Mouse (Mus musculus): ENCODE measurements around the gene D630045J12Rik. TPM values are rescaled to one million over a fixed set of nuclear protein-coding genes. Genes with fewer than 3 reads are reported as not detected.

Gene D630045J12Rik
- polyA plus RNA-seq, 1 experiment from 2014 or later: 6.2 TPM

DNA sequence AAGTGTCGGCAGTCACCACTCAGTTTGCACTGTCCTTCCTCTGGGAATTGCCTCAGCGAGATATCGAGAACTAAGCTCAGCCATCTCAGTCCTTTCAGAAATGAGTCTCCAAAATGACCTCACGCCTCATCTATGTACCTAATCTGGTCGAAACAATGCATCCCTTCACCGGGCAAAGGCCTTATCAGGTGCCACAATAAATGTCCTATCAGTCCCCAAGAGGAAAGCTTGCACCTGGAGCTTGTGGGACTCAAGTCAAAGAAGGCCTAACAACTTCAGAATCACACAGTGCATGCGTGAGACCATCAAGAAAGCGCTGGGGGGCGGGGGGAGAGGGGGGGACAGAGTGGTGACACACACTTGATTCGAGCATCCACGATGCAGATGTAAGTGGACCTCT lies 101.5 kb downstream of the D630045J12Rik start:
- 55% methylated on average over 11 of the region's 11 CpGs for WGBS
- Histone ChIP-seq H3K4me3 (ENCODE audit: low read depth, low read length) (no peak overlapping the region), H3K27ac (ENCODE audit: low read depth) (no peak overlapping the region), H3K9ac (no peak overlapping the region), H3K4me2 (no peak overlapping the region), H3K9me3 (ENCODE audit: low read depth, low read length) (no peaks in the 10 kb centered on the region), H3K4me1 (ENCODE audit: insufficient read depth) (no peaks in the 10 kb centered on the region), H3K36me3 (ENCODE audit: insufficient read depth) (0 out of 2 replicates have a peak, but pooled peaks cover 18% of the 10 kb centered on the region), H3K27me3 (ENCODE audit: insufficient read depth, low read length) (no peaks in the 10 kb centered on the region)
- TF ChIP-seq CTCF (IDR thresholded peaks at IDR 0.05; ENCODE audit: low read depth): no peak
- DNase-seq (no peak), ATAC-seq (ENCODE audit: insufficient read depth) (0 out of 2 replicates have a peak, but pooled peaks have one; percentile 12)

DNA sequence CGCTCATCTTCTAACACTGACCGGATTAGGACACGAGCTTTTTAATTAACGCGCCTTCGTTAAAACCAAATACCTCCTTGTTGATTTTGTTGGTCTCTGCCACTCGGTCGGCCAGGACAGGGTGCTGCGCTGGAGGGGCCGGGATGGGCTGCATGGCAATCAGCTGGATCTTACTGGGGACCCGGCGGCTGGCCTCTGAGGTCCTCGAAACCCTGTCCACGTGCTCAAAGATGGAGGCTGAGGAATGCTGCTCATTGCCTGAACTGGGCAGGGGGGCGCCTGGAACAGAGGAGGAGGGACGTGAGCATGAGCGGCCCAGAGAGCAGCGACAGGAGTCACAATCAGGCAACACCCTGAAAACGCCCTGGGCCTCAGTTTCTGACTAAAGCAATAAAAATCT lies 104.3 kb downstream of the D630045J12Rik start:
- no peaks in the 10 kb centered on the region for H3K9me3 ChIP-seq (ENCODE audit: low read depth, low read length)
- H3K4me1 ChIP-seq (ENCODE audit: insufficient read depth): no peaks in the 10 kb centered on the region
- no peak overlapping the region for H3K9ac ChIP-seq
- no peak for ATAC-seq (ENCODE audit: insufficient read depth)
- H3K27ac ChIP-seq (ENCODE audit: low read depth): no peak overlapping the region
- 86% methylated on average over 19 of the region's 19 CpGs for WGBS
- H3K4me3 ChIP-seq (ENCODE audit: low read depth, low read length): no peak overlapping the region
- no peaks in the 10 kb centered on the region for H3K27me3 ChIP-seq (ENCODE audit: insufficient read depth, low read length)
- H3K4me2 ChIP-seq: no peak overlapping the region
- DNase-seq: no peak
- TF ChIP-seq CTCF (IDR thresholded peaks at IDR 0.05; ENCODE audit: low read depth): no peak
- H3K36me3 ChIP-seq (ENCODE audit: insufficient read depth): peaks cover 24% of the 10 kb centered on the region; the same call in 1 of the 2 replicates

DNA sequence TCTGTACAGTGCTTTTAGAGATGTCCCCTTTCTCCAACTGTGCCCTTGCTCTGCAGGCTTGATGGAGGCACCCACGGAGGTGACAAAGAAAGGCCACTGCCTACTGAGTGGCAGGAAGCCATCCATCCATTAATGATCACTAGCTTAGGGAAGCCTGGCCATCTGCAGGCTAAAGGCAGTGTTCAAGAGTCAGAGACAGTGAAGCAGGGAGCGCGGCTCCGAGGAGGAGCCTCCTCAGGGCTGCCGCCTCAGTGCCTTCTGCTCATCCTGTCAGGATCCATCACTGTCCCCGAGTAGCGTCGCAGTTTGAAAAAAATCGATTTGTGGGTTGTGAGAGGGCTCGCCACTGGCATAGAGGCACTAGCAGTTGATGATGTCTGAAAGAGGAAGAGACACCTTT lies 105.2 kb downstream of the D630045J12Rik start:
- WGBS: 87% methylated on average over 10 of the region's 10 CpGs
- H3K36me3 ChIP-seq (ENCODE audit: insufficient read depth): peaks cover 21% of the 10 kb centered on the region; the same call in 1 of the 2 replicates
- DNase-seq (no peak), ATAC-seq (ENCODE audit: insufficient read depth) (no peak)
- no peak for TF ChIP-seq CTCF (IDR thresholded peaks at IDR 0.05; ENCODE audit: low read depth)
- H3K9me3 ChIP-seq (ENCODE audit: low read depth, low read length): no peaks in the 10 kb centered on the region
- no peak overlapping the region for H3K27ac ChIP-seq (ENCODE audit: low read depth)
- H3K4me3 ChIP-seq (ENCODE audit: low read depth, low read length): no peak overlapping the region
- no peak overlapping the region for H3K9ac ChIP-seq
- peaks cover 7% of the 10 kb centered on the region; the same call in 1 of the 2 replicates for H3K4me1 ChIP-seq (ENCODE audit: insufficient read depth)
- no peak overlapping the region for H3K4me2 ChIP-seq
- no peaks in the 10 kb centered on the region for H3K27me3 ChIP-seq (ENCODE audit: insufficient read depth, low read length)

DNA sequence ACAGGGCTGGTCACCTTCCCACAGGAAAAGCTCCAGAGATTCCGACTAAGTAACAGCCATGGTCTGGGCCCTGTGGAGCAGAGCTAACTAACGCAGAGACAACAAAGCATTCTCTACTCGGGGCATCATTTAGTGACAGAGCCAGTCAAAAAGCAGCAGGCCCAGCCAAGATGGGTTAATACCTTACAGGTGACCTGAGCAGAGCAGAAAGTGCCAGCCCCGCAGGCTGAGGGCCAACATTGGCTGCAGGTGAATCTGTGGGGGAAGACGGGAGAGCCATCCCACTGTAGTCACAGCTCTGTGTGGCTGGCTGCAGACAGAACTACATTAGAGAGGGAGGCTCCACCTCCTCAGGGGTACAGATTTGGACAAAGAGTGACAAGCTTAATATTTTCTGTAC lies 106.5 kb downstream of the D630045J12Rik start:
- H3K27ac ChIP-seq (ENCODE audit: low read depth): no peak overlapping the region
- ATAC-seq (ENCODE audit: insufficient read depth): no peak
- WGBS: 86% methylated on average over 5 of the region's 5 CpGs
- H3K4me1 ChIP-seq (ENCODE audit: insufficient read depth): peaks cover 7% of the 10 kb centered on the region; the same call in 1 of the 2 replicates
- H3K4me3 ChIP-seq (ENCODE audit: low read depth, low read length): no peak overlapping the region
- H3K9me3 ChIP-seq (ENCODE audit: low read depth, low read length): no peaks in the 10 kb centered on the region
- H3K36me3 ChIP-seq (ENCODE audit: insufficient read depth): peaks cover 24% of the 10 kb centered on the region; the same call in 1 of the 2 replicates
- no peak for TF ChIP-seq CTCF (IDR thresholded peaks at IDR 0.05; ENCODE audit: low read depth)
- no peaks in the 10 kb centered on the region for H3K27me3 ChIP-seq (ENCODE audit: insufficient read depth, low read length)
- no peak for DNase-seq
- H3K4me2 ChIP-seq: no peak overlapping the region
- H3K9ac ChIP-seq: no peak overlapping the region

- ATAC-seq (ENCODE audit: insufficient read depth) (no peak), DNase-seq (peak; percentile 24)
- H3K27ac ChIP-seq (ENCODE audit: low read depth): peak overlapping the region; percentile 66; the same call in 1 of the 2 replicates
- peaks cover 7% of the 10 kb centered on the region; the same call in 1 of the 2 replicates for H3K4me1 ChIP-seq (ENCODE audit: insufficient read depth)
- TF ChIP-seq CTCF (IDR thresholded peaks at IDR 0.05; ENCODE audit: low read depth): no peak
- H3K9me3 ChIP-seq (ENCODE audit: low read depth, low read length): no peaks in the 10 kb centered on the region
- no peak overlapping the region for H3K4me3 ChIP-seq (ENCODE audit: low read depth, low read length)
- H3K9ac ChIP-seq: no peak overlapping the region
- 59% methylated on average over 8 of the region's 8 CpGs for WGBS
- no peak overlapping the region for H3K4me2 ChIP-seq
- peaks cover 25% of the 10 kb centered on the region; the same call in 1 of the 2 replicates for H3K36me3 ChIP-seq (ENCODE audit: insufficient read depth)
- H3K27me3 ChIP-seq (ENCODE audit: insufficient read depth, low read length): no peaks in the 10 kb centered on the region
These were observed 108.2 kb downstream of the D630045J12Rik start for GRCm38 (mm10) chr6:38145463-38146065.

DNA sequence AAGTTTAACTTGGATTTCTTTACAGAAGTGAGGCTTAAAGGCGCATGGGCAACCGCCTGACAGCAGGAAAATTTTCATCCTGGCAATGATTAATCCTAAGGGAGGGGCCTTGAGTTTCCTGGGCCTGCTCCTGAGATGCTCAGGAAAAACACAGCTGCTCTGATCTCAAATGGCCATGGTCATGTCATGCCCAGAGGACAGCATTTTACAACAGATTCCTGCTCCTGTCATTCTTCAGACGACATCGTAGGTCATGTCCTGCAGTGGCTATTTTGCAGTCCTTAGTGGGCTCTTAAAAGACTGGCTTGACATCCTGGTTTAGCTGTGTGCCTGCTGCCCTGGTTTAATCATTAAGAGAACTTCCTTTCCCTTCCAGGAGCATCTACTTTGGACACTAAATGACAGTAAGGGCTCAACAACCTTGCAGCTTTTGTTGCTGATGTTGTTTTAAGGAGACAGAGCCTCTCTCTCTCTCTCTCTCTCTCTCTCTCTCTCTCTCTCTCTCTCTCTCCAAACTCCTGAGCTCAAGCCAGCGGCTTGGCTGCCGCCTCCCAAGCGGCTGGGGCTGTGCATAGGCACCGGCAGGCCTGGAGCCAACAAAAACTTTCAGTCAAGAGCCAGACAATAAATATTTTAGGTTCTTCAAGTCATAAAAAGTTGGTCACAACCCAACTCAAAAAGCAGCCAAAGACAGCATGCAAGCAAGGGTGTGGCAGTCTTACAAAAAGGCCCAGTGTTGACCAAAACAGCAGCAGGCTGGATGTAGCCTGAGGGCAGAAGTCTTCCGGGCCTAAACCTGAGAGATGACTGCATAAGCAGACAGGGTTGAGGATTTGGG lies 109.4 kb downstream of the D630045J12Rik start:
- Histone ChIP-seq H3K27me3 (ENCODE audit: insufficient read depth, low read length) (no peaks in the 10 kb centered on the region), H3K9me3 (ENCODE audit: low read depth, low read length) (no peaks in the 10 kb centered on the region), H3K4me1 (ENCODE audit: insufficient read depth) (peaks cover 7% of the 10 kb centered on the region; the same call in 1 of the 2 replicates), H3K27ac (ENCODE audit: low read depth) (peak overlapping the region; percentile 67; the same call in 1 of the 2 replicates), H3K9ac (no peak overlapping the region), H3K4me3 (ENCODE audit: low read depth, low read length) (no peak overlapping the region), H3K36me3 (ENCODE audit: insufficient read depth) (peaks cover 25% of the 10 kb centered on the region; the same call in 1 of the 2 replicates), H3K4me2 (no peak overlapping the region)
- TF ChIP-seq CTCF (IDR thresholded peaks at IDR 0.05; ENCODE audit: low read depth): no peak
- DNase-seq: peak; percentile 82
- ATAC-seq (ENCODE audit: insufficient read depth): peak; percentile 79
- WGBS: 48% methylated on average over 9 of the region's 9 CpGs

DNA sequence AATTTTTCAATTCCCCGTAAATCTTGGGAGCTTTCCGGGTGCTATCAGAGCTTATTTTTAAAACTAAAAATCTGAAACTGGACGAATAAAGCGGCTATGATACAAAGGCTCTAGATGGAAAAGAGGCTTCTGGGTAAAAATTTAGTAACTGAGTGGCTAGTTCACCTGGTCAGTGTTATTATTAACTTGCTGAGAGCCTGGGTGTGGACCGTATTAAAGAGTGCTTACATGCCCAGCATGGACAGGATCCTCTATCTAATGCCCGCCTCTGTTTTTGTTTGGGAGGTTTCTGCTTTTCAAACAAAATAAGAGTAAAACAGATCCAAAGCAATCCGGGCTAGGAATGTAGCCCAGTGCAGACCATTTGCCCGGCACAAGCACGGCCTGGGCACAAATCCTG lies 113.4 kb downstream of the D630045J12Rik start:
- H3K9ac ChIP-seq: no peak overlapping the region
- peaks cover 7% of the 10 kb centered on the region; the same call in 1 of the 2 replicates for H3K4me1 ChIP-seq (ENCODE audit: insufficient read depth)
- peaks cover 25% of the 10 kb centered on the region for H3K36me3 ChIP-seq (ENCODE audit: insufficient read depth)
- no peak for ATAC-seq (ENCODE audit: insufficient read depth)
- H3K27ac ChIP-seq (ENCODE audit: low read depth): no peak overlapping the region
- no peaks in the 10 kb centered on the region for H3K27me3 ChIP-seq (ENCODE audit: insufficient read depth, low read length)
- TF ChIP-seq CTCF (IDR thresholded peaks at IDR 0.05; ENCODE audit: low read depth): no peak
- 92% methylated on average over 9 of the region's 9 CpGs for WGBS
- H3K4me3 ChIP-seq (ENCODE audit: low read depth, low read length): no peak overlapping the region
- no peak for DNase-seq
- no peaks in the 10 kb centered on the region for H3K9me3 ChIP-seq (ENCODE audit: low read depth, low read length)
- H3K4me2 ChIP-seq: no peak overlapping the region

All from lung, embryonic 14.5 days (tissue).